Mouse (Mus musculus): Measurements from ENCODE around the gene Ehd3. TPM values are rescaled to one million over a fixed set of nuclear protein-coding genes. Genes with fewer than 3 reads are reported as not detected.
A peak's percentile ranks its signal among the peaks of the same experiment; 100 is the strongest.

The Ehd3 gene
- polyA plus RNA-seq, 1 experiment from 2014 or later: 9.1 TPM

GRCm38 (mm10) chr17:73813031-73813660 lies 9.2 kb downstream of the Ehd3 start:
- no peak for ATAC-seq (ENCODE audit: low FRiP score)
- Histone ChIP-seq H3K27ac (no peak overlapping the region), H3K9me3 (replicated peaks) (no peaks in the 10 kb centered on the region), H3K27me3 (no peaks in the 10 kb centered on the region), H3K4me3 (no peak overlapping the region), H3K9ac (no peak overlapping the region), H3K4me1 (peaks cover 5% of the 10 kb centered on the region; the same call in 1 of the 2 replicates), H3K36me3 (no peaks in the 10 kb centered on the region), H3K4me2 (replicated peaks) (no peak overlapping the region)
- 79% methylated on average over 8 of the region's 8 CpGs for WGBS

- Histone ChIP-seq H3K9me3 (replicated peaks) (no peaks in the 10 kb centered on the region), H3K4me2 (replicated peaks) (no peak overlapping the region), H3K4me1 (peaks cover 5% of the 10 kb centered on the region; the same call in 1 of the 2 replicates), H3K9ac (no peak overlapping the region), H3K4me3 (no peak overlapping the region), H3K36me3 (no peaks in the 10 kb centered on the region), H3K27me3 (no peaks in the 10 kb centered on the region), H3K27ac (no peak overlapping the region)
- WGBS: 89% methylated on average over 6 of the region's 6 CpGs
- no peak for ATAC-seq (ENCODE audit: low FRiP score)
Measured at GRCm38 (mm10) chr17:73814500-73815190, 10.7 kb downstream of the Ehd3 start.

GRCm38 (mm10) chr17:73817697-73818380 lies 13.9 kb downstream of the Ehd3 start:
- Histone ChIP-seq H3K27ac (no peak overlapping the region), H3K4me1 (peaks cover 3% of the 10 kb centered on the region; the same call in 1 of the 2 replicates), H3K9ac (no peak overlapping the region), H3K4me2 (replicated peaks) (no peak overlapping the region), H3K9me3 (replicated peaks) (no peaks in the 10 kb centered on the region), H3K27me3 (no peaks in the 10 kb centered on the region), H3K4me3 (no peak overlapping the region), H3K36me3 (no peaks in the 10 kb centered on the region)
- WGBS: 86% methylated on average over 9 of the region's 9 CpGs
- ATAC-seq (ENCODE audit: low FRiP score): no peak

- Histone ChIP-seq H3K27me3 (no peaks in the 10 kb centered on the region), H3K9me3 (replicated peaks) (no peaks in the 10 kb centered on the region), H3K36me3 (no peaks in the 10 kb centered on the region), H3K4me1 (peaks cover 5% of the 10 kb centered on the region), H3K4me2 (replicated peaks) (no peak overlapping the region), H3K4me3 (no peak overlapping the region), H3K9ac (no peak overlapping the region), H3K27ac (no peak overlapping the region)
- 68% methylated on average over 4 of the region's 4 CpGs for WGBS
- no peak for ATAC-seq (ENCODE audit: low FRiP score)
Measured at GRCm38 (mm10) chr17:73818936-73819335, 15.0 kb downstream of the Ehd3 start.

- no peaks in the 10 kb centered on the region for H3K27me3 ChIP-seq
- no peak overlapping the region for H3K4me2 ChIP-seq (replicated peaks)
- H3K4me3 ChIP-seq: no peak overlapping the region
- 78% methylated on average over 4 of the region's 4 CpGs for WGBS
- H3K4me1 ChIP-seq: peaks cover 5% of the 10 kb centered on the region
- no peaks in the 10 kb centered on the region for H3K9me3 ChIP-seq (replicated peaks)
- no peak overlapping the region for H3K27ac ChIP-seq
- H3K36me3 ChIP-seq: no peaks in the 10 kb centered on the region
- no peak for ATAC-seq (ENCODE audit: low FRiP score)
- H3K9ac ChIP-seq: no peak overlapping the region
Measured at GRCm38 (mm10) chr17:73820726-73821125, 16.8 kb downstream of the Ehd3 start.

DNA sequence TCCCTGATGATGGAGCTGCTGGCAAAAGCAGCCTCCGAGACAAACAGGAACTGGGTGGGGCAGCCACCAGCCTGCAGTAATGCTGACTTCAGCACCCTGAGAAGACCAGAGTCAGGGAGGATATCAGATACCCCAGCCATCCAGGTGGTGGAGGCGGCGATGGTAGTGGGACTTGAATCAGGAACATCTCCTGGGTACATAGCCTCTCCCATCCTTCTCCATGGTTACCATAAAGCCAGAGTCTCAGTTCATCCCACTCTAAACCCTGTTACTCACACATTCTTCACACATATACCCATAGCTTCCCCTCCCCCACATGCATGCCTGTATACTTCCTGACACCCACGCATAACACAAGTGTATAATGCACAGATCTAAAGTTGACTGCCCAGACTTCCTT lies 18.3 kb downstream of the Ehd3 start:
- Histone ChIP-seq H3K9me3 (replicated peaks) (no peaks in the 10 kb centered on the region), H3K27me3 (no peaks in the 10 kb centered on the region), H3K4me2 (replicated peaks) (no peak overlapping the region), H3K27ac (no peak overlapping the region), H3K9ac (no peak overlapping the region), H3K4me3 (no peak overlapping the region), H3K4me1 (peaks cover 5% of the 10 kb centered on the region), H3K36me3 (0 out of 2 replicates have a peak, but pooled peaks cover 2% of the 10 kb centered on the region)
- WGBS: 91% methylated on average over 4 of the region's 4 CpGs
- ATAC-seq (ENCODE audit: low FRiP score): no peak

DNA sequence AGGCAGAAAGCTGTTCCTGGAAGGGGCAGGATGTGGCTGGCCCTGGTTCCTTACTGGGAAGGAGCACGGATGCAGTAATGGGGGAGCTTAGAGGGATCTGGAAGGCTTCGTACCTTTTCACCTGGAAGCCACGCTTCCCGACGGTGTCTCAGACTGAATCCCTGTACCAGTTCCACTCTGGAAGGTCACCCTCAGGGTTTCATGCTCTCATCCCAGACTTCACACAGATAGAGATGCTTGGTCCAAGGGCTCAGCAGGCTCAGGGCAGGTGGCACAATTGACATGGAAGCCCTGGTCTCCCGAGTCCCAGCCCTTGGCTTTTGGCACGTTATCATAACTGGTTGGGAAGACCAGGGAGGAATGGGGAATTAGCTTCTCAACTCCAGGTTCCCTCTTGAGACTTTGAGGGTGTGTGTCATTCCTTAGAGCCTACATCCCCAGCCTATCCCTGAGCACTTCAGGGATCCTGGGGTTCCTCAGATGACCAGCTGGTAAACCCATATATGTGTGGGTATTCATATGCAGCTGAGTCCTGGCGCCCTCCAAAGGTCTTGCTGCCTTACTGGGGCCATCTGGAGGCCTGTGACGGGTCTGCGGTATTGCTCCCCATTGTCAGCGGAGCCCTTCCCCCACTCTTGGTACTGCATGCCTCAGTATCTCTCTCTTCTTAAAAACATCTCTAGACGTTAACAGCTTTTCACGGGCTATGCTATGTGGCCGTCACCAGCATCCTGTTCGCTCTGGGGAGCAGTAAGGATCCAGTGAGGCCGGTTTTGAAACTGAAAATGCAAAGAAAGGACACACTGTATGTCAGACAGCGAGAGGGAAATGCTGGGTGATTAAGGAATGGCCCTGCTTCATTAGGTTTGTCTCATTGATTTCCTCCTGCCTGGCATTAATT lies 19.4 kb downstream of the Ehd3 start:
- Histone ChIP-seq H3K9ac (no peak overlapping the region; the same call in 1 of the 2 replicates), H3K4me2 (replicated peaks) (no peak overlapping the region), H3K27ac (peak overlapping the region; percentile 57; the same call in 1 of the 2 replicates), H3K4me3 (no peak overlapping the region), H3K9me3 (replicated peaks) (no peaks in the 10 kb centered on the region), H3K4me1 (peaks cover 5% of the 10 kb centered on the region), H3K27me3 (no peaks in the 10 kb centered on the region), H3K36me3 (peaks cover 8% of the 10 kb centered on the region; the same call in 1 of the 2 replicates)
- WGBS: 73% methylated on average over 17 of the region's 17 CpGs
- peak; percentile 48; the same call in 1 of the 2 replicates for ATAC-seq (ENCODE audit: low FRiP score)

GRCm38 (mm10) chr17:73824022-73824340 lies 20.0 kb downstream of the Ehd3 start:
- H3K4me2 ChIP-seq (replicated peaks): no peak overlapping the region

DNA sequence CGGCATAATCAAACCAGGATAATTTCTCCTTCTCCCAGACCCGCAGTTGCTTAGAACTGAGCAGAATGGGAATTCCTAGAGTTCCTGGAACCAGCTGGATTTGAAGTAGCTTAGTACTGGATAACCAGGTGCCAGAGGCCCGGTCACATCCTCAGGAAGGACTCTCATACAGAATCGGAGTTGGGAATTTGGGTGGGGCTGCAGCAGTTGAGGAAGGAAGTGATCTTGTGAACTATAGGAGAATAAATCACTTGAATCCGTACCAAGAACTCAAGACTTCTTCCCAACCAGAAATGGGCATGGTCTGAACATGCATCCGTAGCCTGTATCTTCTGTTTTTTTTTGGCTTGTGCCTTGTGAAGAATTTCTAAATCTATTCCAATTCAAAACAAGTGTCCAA lies 22.2 kb downstream of the Ehd3 start:
- ATAC-seq (ENCODE audit: low FRiP score): no peak
- Histone ChIP-seq H3K4me3 (no peak overlapping the region), H3K4me1 (peaks cover 5% of the 10 kb centered on the region), H3K9me3 (replicated peaks) (no peaks in the 10 kb centered on the region), H3K9ac (no peak overlapping the region), H3K27me3 (no peaks in the 10 kb centered on the region), H3K4me2 (replicated peaks) (no peak overlapping the region), H3K27ac (no peak overlapping the region), H3K36me3 (peaks cover 20% of the 10 kb centered on the region)
- WGBS: 92% methylated on average over 6 of the region's 6 CpGs

More at GRCm38 (mm10) chr17:73824022-73824340, 20.0 kb downstream of the Ehd3 start:
- Histone ChIP-seq H3K4me3 (no peak overlapping the region), H3K27me3 (no peaks in the 10 kb centered on the region), H3K4me1 (peaks cover 5% of the 10 kb centered on the region), H3K9me3 (replicated peaks) (no peaks in the 10 kb centered on the region), H3K27ac (no peak overlapping the region), H3K36me3 (peaks cover 8% of the 10 kb centered on the region; the same call in 1 of the 2 replicates), H3K9ac (no peak overlapping the region)
- ATAC-seq (ENCODE audit: low FRiP score): no peak; the same call in 1 of the 2 replicates
- 69% methylated on average over 6 of the region's 6 CpGs for WGBS

GRCm38 (mm10) chr17:73827446-73827845 lies 23.5 kb downstream of the Ehd3 start:
- H3K4me1 ChIP-seq: peaks cover 5% of the 10 kb centered on the region
- WGBS: 95% methylated on average over 11 of the region's 11 CpGs
- no peak overlapping the region for H3K4me2 ChIP-seq (replicated peaks)
- no peaks in the 10 kb centered on the region for H3K27me3 ChIP-seq
- no peak overlapping the region for H3K27ac ChIP-seq
- H3K9me3 ChIP-seq (replicated peaks): no peaks in the 10 kb centered on the region
- H3K36me3 ChIP-seq: peaks cover 20% of the 10 kb centered on the region
- ATAC-seq (ENCODE audit: low FRiP score): no peak
- H3K9ac ChIP-seq: no peak overlapping the region
- H3K4me3 ChIP-seq: no peak overlapping the region

- no peak for ATAC-seq (ENCODE audit: low FRiP score)
- H3K27ac ChIP-seq: no peak overlapping the region
Measured at GRCm38 (mm10) chr17:73830511-73830910, 26.6 kb downstream of the Ehd3 start.

DNA sequence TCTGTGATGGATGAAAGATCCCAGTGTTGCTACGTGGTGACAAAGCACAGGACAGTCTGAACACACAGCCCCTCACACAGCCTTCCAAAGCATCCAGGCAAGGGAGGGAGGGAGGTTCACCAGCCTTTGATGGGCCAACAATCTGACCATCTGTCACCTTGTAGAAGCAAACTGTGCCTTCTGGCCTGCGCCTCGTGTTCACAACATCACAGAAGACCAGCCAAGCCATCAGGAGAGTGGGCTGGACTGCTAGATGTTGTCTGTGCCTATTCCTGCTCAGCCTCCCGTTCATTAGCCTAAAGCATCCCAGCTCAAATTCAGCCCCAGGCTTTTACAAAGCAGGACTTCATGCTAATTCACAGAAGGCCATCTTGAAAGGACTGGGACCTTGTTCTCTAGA lies 27.5 kb downstream of the Ehd3 start:
- no peak for ATAC-seq (ENCODE audit: low FRiP score)
- H3K36me3 ChIP-seq: peaks cover 20% of the 10 kb centered on the region
- no peak overlapping the region for H3K4me2 ChIP-seq (replicated peaks)
- no peaks in the 10 kb centered on the region for H3K27me3 ChIP-seq
- H3K4me3 ChIP-seq: no peak overlapping the region
- no peak overlapping the region for H3K9ac ChIP-seq
- 66% methylated on average over 4 of the region's 4 CpGs for WGBS
- no peaks in the 10 kb centered on the region for H3K4me1 ChIP-seq
- no peak overlapping the region for H3K27ac ChIP-seq
- no peaks in the 10 kb centered on the region for H3K9me3 ChIP-seq (replicated peaks)

More at GRCm38 (mm10) chr17:73830511-73830910, 26.6 kb downstream of the Ehd3 start:
- Histone ChIP-seq H3K4me3 (no peak overlapping the region), H3K4me2 (replicated peaks) (no peak overlapping the region), H3K36me3 (peaks cover 20% of the 10 kb centered on the region), H3K4me1 (no peaks in the 10 kb centered on the region), H3K9me3 (replicated peaks) (no peaks in the 10 kb centered on the region), H3K27me3 (no peaks in the 10 kb centered on the region), H3K9ac (no peak overlapping the region)
- 85% methylated on average over 1 of the region's 1 CpGs for WGBS

Measured in hindbrain, embryonic 12.5 days (tissue).